Mouse (Mus musculus): ENCODE results near the gene Arsg. TPM values are rescaled to one million over a fixed set of nuclear protein-coding genes. Genes with fewer than 3 reads are reported as not detected.
A peak's percentile ranks its signal among the peaks of the same experiment; 100 is the strongest.

Gene Arsg
- polyA plus RNA-seq, 1 experiment from 2014 or later: 2.1 TPM

DNA sequence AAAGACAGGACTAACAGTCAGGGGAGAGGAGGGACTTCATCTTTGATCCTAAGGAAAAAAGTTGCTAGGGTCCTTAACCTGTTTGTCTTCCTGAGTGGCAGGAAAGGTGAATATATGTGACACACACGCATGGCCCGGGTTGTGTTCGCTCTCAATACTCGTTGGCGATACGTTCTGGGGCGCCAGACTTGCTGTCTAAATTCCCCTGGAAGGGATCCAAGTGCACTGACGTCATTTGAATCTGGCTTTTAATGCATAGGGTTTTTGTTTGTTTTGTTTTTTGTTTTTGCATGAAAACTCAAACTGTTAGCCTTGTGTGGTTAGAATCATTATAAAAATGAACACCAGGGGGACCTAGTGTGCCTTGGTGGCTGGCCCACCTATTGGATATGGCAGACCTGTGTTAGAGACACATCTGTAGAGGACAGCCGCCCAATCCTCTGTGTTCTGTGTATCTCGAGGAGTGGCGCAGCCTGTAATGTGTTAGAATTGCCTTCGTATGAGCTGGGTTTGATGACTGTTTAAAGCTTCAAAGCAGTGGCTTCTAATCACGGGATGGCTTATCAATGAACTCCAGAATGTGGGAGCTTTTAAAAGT is 27.6 kb upstream of the Arsg start:
- no peaks in the 10 kb centered on the region; the same call in 1 of the 2 replicates for H3K79me2 ChIP-seq (ENCODE audit: inconsistent target)
- 66% methylated on average over 13 of the region's 13 CpGs for WGBS (ENCODE audit: missing documents)
- H3K36me3 ChIP-seq (ENCODE audit: inconsistent target): no peaks in the 10 kb centered on the region
- no peak overlapping the region for H3K27ac ChIP-seq
- no peak overlapping the region for H3K4me3 ChIP-seq (ENCODE audit: inconsistent target)

DNA sequence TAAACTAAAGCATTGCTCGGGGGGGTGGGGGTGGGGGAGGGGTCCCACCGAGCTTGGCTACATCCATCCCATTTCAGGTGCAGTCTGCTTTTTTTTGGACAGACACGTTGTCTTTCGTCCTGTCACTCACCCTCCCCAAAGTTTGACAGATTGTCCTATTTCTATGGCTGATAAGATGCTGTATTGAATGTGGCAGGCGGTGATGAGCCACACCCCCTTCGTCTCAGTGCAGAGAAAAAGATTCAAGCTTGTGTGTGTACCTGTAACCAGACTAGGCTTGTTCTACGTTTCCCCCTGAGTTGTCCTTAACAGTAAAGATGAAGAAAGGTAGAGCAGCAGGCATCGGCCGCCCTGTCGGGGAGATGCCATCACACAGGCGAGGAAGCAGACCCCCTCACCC is 22.0 kb upstream of the Arsg start:
- H3K79me2 ChIP-seq (ENCODE audit: inconsistent target): peaks cover 21% of the 10 kb centered on the region; the same call in 1 of the 2 replicates
- H3K4me3 ChIP-seq (ENCODE audit: inconsistent target): no peak overlapping the region
- H3K27ac ChIP-seq: no peak overlapping the region
- 91% methylated on average over 11 of the region's 11 CpGs for WGBS (ENCODE audit: missing documents)
- peaks cover 51% of the 10 kb centered on the region for H3K36me3 ChIP-seq (ENCODE audit: inconsistent target)

DNA sequence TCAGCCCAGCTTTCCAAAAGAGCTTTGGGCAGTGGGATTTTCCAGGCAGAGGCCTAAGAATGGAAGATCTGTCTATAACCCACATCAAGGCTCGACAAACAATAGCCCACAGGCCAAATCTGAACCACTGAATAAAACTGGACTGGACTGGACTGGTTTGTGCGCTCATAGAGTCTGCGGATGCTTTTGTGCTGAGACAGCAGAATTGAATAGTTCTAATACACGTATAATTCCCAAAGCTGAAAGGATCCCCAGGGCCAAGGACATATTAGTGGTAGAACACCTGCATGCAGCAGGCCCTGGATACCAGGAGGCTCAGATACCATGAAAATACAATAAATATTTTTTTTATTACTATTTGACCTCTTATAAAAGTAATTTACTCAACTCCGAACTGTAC is 16.9 kb upstream of the Arsg start:
- Histone ChIP-seq H3K4me3 (ENCODE audit: inconsistent target) (no peak overlapping the region), H3K36me3 (ENCODE audit: inconsistent target) (peaks cover 94% of the 10 kb centered on the region)
- 100% methylated on average over 5 of the region's 5 CpGs for WGBS (ENCODE audit: missing documents)

DNA sequence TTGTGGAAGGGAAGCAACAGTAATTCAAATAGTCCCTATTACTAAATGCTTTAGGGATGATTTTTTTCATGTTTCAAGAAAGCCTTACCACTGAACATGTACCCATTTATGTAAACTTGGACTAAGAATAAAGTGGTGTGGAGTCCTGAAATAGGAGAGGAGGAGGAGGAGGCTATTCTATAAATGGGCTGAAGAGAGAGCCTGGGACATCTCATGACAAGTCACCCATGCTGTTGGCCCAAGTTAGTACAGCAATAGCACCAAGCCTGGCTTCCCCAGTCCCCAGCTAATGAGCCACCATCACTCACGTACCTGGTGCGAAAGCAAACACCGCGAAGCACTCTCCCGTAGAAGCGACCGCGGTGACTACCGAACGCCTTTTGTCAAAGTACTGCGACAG is 15.0 kb upstream of the Arsg start:
- H3K36me3 ChIP-seq (ENCODE audit: inconsistent target): peaks cover 93% of the 10 kb centered on the region
- H3K4me3 ChIP-seq (ENCODE audit: inconsistent target): no peak overlapping the region
- WGBS (ENCODE audit: missing documents): 93% methylated on average over 11 of the region's 11 CpGs
- peaks cover 65% of the 10 kb centered on the region; the same call in 1 of the 2 replicates for H3K79me2 ChIP-seq (ENCODE audit: inconsistent target)
- H3K27ac ChIP-seq: no peak overlapping the region

More for the DNA sequence above, 16.9 kb upstream of the Arsg start:
- H3K27ac ChIP-seq: no peak overlapping the region
- H3K79me2 ChIP-seq (ENCODE audit: inconsistent target): peaks cover 46% of the 10 kb centered on the region; the same call in 1 of the 2 replicates

DNA sequence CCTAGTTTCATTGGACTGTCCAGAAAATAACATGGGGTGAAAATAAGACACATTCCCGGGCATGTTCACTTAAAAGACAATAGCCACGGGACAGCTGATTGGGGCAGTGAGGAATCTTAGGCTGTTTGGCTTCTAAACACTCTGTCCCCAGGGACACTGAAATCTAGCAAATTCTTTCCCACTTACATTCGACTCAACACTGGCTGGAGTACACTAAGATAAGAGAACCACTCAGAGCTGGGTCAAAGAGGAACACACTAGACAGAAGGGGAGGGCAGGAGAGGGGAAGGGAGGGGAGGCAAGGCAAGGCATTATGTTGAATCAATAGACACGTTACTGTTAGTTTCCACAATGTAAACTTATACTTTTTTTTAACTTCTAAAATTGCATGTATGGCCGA is 12.6 kb upstream of the Arsg start:
- 80% methylated on average over 5 of the region's 5 CpGs for WGBS (ENCODE audit: missing documents)
- no peak overlapping the region for H3K27ac ChIP-seq
- peaks cover 82% of the 10 kb centered on the region for H3K36me3 ChIP-seq (ENCODE audit: inconsistent target)

DNA sequence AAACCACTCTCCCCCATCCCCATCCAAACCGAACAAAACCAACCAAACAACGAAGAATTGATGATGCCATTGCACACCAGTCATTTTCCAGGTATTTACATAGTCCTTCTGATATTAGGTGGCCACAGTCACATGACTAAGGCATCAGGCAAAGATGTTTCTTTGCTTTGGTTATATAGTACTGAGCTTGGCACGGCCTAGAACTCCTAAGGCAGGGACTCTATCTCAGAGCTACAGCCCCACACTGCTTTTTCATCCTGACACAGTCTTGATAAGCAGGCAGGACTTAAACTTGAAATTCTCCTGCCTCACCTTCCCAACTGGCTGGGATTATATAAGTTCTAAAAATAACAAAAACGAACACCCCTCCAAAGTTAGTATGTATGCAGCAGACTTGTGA is 8.1 kb upstream of the Arsg start:
- H3K27ac ChIP-seq: no peak overlapping the region
- 96% methylated on average over 4 of the region's 4 CpGs for WGBS (ENCODE audit: missing documents)
- H3K79me2 ChIP-seq (ENCODE audit: inconsistent target): peaks cover 96% of the 10 kb centered on the region
- H3K36me3 ChIP-seq (ENCODE audit: inconsistent target): peaks cover 42% of the 10 kb centered on the region
- H3K4me3 ChIP-seq (ENCODE audit: inconsistent target): no peak overlapping the region

More for the DNA sequence above, 12.6 kb upstream of the Arsg start:
- Histone ChIP-seq H3K79me2 (ENCODE audit: inconsistent target) (peaks cover 74% of the 10 kb centered on the region), H3K4me3 (ENCODE audit: inconsistent target) (no peak overlapping the region)

DNA sequence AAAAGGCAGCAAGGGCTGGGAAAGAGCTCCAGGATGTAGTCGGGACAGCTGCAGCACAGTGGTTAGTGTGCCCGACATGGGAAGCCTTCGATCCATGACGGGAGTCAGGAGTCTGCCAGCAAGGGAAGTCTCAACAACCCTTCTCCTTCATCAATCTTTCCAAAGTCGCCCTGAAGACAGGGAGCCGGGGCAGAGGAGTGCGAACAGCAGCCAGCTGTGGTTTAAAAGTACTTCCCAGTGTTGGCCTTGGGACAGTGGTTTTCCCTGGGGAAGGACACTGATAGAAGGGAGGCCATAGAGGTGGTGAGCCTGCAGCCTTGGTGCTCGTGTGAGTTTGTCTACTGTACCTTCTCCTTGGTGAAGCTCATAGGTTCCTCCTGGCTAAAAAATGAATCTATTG is 6.2 kb upstream of the Arsg start:
- H3K4me3 ChIP-seq (ENCODE audit: inconsistent target): no peak overlapping the region
- peaks cover 100% of the 10 kb centered on the region for H3K79me2 ChIP-seq (ENCODE audit: inconsistent target)
- H3K27ac ChIP-seq: no peak overlapping the region
- peaks cover 24% of the 10 kb centered on the region for H3K36me3 ChIP-seq (ENCODE audit: inconsistent target)
- 92% methylated on average over 8 of the region's 8 CpGs for WGBS (ENCODE audit: missing documents)

DNA sequence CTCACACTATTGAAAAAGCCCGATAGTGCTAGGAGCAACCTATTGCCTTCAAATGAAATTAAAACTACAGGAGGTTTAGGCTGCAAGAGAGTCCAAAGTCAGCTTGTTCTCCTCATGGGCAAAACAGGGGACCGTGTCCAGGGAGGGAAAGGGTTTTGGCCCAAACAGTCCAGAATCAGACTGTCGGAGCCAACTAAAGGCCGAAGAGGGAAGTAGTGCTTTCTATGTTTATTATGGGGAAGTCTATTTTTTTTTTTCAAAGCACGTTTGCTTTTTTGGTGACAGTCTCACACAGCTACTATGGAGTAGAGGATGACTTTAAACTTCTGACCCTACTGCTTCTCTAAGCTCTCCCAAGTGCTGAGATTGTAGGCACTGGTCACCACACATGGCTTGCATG is 5.0 kb upstream of the Arsg start:
- Histone ChIP-seq H3K27ac (no peak overlapping the region), H3K36me3 (ENCODE audit: inconsistent target) (peaks cover 12% of the 10 kb centered on the region)
- 14% methylated on average over 5 of the region's 5 CpGs for WGBS (ENCODE audit: missing documents)

DNA sequence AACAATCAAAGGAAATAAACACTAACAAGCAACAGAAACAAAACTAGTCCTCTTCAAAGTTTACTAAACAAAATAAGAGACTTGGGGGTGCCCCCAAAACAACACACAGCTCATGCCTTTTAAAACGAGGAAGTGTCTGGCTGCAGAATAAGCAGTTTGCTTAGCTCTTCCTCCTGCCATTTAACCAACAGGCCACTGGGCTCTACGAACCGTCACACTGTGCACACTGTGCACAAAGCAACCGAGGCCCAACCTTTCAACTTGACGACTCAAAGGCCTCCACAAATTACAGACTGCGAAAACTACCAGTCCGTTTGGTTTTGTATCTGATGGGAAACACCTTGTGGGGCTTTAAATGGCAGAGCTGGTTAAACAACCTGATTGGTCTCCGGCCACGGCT is 3.0 kb upstream of the Arsg start:
- Histone ChIP-seq H3K36me3 (ENCODE audit: inconsistent target) (no peaks in the 10 kb centered on the region), H3K79me2 (ENCODE audit: inconsistent target) (peaks cover 73% of the 10 kb centered on the region), H3K4me3 (ENCODE audit: inconsistent target) (no peak overlapping the region), H3K27ac (peak overlapping the region; percentile 91)
- 24% methylated on average over 9 of the region's 9 CpGs for WGBS (ENCODE audit: missing documents)

More for the DNA sequence above, 5.0 kb upstream of the Arsg start:
- no peak overlapping the region for H3K4me3 ChIP-seq (ENCODE audit: inconsistent target)
- peaks cover 93% of the 10 kb centered on the region for H3K79me2 ChIP-seq (ENCODE audit: inconsistent target)

DNA sequence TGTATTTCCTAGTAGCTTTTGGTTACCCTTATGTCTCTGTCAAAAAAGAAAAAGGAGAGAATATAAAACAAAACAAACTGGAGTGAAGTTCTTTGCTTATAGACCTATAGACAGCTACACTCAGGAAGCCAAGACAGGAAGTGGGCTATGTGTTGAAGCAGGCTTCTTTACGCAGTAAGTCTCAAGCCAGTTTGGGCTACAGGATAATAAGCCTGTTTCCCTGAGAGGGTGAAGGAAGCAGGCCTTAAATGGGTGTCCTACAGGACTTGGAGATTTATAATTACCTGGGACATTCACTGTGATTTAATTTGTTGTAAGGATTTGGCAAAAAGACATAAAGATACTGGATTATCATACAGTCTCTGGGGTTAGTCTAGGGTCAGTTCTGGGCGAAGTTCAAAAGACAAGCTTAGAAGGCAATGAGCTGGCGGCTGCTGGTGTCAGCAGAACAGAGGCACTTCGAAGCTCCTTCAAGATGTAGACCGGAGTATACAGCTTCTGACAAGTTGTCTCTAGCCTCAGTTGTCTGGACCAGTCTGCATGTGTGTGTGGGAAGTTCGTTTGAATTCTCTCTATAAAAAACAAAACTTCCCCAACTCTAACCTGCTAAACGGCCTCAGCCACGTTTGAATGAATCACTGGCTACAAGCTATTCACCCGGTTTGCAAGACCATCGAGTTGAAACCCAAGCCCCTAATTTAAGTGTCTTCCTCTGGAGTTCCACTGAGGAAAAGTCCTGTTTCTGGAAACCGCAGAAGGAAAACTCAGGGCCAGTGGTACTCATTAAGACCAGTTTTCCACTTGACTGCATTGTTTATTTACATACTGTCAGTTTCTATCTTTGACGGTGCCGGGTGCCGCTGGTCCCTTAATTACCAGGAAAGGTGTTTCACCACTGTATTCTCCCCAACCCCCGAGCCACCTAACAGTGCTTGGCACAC is 2.0 kb upstream of the Arsg start:
- 12% methylated on average over 15 of the region's 15 CpGs for WGBS (ENCODE audit: missing documents)
- Histone ChIP-seq H3K79me2 (ENCODE audit: inconsistent target) (peaks cover 63% of the 10 kb centered on the region), H3K36me3 (ENCODE audit: inconsistent target) (no peaks in the 10 kb centered on the region), H3K4me3 (ENCODE audit: inconsistent target) (peak overlapping the region; percentile 86), H3K27ac (peak overlapping the region; percentile 91)

DNA sequence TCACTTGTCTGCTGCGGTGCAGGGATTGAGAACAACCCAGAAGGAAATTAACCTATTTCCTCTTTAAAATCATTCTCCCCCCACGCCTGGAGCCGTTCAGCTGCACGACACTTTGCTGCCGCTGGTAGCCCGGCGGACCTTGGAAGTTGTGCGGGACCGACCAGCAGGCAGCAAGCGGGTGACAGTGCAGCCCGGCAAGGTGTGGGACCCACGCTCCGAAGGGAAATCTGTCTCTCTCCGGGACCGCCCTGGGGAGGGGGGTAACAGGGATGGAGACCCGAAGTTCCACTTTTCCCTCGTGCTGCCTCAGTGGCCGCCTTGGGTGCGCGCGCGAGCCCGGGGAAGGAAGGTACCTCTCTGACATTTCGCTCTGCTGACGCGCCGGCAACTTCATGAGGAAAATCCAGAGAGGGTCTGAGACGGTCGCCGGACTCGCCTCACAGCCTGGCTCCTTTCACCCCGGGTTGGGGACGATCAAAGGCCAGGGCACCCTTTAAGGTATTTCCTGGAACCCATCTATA is 943 bp upstream of the Arsg start:
- Histone ChIP-seq H3K36me3 (ENCODE audit: inconsistent target) (no peaks in the 10 kb centered on the region), H3K27ac (peak overlapping the region; percentile 91), H3K79me2 (ENCODE audit: inconsistent target) (peaks cover 52% of the 10 kb centered on the region), H3K4me3 (ENCODE audit: inconsistent target) (peak overlapping the region; percentile 86)
- WGBS (ENCODE audit: missing documents): 2% methylated on average over 33 of the region's 33 CpGs

DNA sequence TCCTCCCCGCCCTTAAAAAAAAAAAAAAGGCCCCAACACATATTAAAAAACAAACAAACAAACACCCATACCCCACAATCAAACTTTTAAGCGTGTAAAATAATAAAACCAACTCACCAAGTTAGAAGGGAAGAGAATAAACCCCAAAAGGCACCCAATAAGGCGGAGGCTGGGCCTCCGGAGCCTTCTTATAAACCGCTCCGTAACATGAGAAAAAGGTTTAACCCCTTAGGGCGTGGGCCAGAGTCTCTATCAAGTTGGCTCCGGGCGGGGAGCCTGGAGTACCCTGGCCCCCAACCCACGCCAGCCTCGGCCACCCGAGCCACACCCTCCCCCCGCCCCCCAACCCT is 378 bp upstream of the Arsg start:
- H3K36me3 ChIP-seq (ENCODE audit: inconsistent target): no peaks in the 10 kb centered on the region
- H3K79me2 ChIP-seq (ENCODE audit: inconsistent target): peaks cover 47% of the 10 kb centered on the region
- H3K4me3 ChIP-seq (ENCODE audit: inconsistent target): peak overlapping the region; percentile 86
- H3K27ac ChIP-seq: peak overlapping the region; percentile 91
- 1% methylated on average over 11 of the region's 13 CpGs for WGBS (ENCODE audit: missing documents)

DNA sequence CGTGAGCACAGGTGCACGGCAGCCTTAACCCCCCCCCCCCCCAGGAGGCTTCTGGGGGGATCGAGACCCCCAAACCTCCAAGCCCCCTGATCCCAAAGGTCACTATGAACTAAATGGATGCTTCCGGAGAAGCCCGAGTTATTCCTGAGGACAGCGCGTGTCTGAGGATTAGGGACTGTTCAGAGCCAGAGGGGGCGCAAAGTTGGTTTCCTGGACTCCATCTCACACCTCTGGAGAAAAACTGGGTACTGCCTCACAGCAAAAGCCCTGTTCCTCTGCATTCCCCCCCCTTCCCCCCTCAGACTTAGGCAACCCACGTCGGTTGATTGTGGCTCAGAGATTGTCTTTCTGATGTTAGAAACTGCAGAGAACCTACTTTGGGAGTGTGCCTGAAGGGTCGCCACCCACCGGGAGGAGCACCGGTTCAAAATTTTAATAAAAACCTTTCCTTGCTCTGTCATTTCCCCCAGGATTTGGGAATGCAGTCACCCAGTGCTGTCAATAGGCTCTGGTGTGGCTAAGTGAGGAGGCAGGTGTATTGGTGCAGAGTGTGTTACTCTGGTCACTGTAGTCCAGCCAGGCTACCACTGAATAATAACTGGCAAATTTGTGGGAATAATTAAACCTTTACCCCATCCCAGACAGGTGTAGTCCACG is 1.0 kb downstream of the Arsg start:
- H3K36me3 ChIP-seq (ENCODE audit: inconsistent target): no peaks in the 10 kb centered on the region
- H3K27ac ChIP-seq: peak overlapping the region; percentile 54
- peaks cover 33% of the 10 kb centered on the region for H3K79me2 ChIP-seq (ENCODE audit: inconsistent target)
- H3K4me3 ChIP-seq (ENCODE audit: inconsistent target): peak overlapping the region; percentile 13; the same call in 1 of the 2 replicates
- WGBS (ENCODE audit: missing documents): 16% methylated on average over 14 of the region's 14 CpGs

DNA sequence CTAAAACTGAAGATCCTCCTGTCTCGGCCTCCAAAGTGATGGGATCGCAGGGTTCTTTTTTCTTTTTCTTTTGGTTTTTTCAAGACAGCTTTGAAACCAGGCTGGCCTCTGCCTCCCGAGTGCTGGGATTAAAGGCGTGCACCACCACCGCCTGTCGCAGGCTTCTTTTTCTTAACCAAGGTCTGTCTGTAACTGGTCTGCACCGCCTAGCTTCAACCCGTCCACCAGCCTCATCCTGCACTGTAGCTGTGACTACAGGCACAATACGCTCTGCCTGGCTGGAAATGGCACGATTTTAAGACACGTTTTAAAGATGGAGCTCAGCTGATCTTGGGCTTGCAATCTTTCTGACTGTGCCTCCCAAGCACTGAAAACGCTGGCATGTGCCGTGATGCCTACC is 1.7 kb downstream of the Arsg start:
- WGBS (ENCODE audit: missing documents): 90% methylated on average over 12 of the region's 13 CpGs

More for the DNA sequence above, 1.7 kb downstream of the Arsg start:
- H3K36me3 ChIP-seq (ENCODE audit: inconsistent target): no peaks in the 10 kb centered on the region
- H3K27ac ChIP-seq: no peak overlapping the region
- H3K4me3 ChIP-seq (ENCODE audit: inconsistent target): no peak overlapping the region
- H3K79me2 ChIP-seq (ENCODE audit: inconsistent target): peaks cover 26% of the 10 kb centered on the region

Data from macrophage (primary cell).